Mouse (Mus musculus): ENCODE data around the gene Phpt1.

Phpt1 gene

DNA sequence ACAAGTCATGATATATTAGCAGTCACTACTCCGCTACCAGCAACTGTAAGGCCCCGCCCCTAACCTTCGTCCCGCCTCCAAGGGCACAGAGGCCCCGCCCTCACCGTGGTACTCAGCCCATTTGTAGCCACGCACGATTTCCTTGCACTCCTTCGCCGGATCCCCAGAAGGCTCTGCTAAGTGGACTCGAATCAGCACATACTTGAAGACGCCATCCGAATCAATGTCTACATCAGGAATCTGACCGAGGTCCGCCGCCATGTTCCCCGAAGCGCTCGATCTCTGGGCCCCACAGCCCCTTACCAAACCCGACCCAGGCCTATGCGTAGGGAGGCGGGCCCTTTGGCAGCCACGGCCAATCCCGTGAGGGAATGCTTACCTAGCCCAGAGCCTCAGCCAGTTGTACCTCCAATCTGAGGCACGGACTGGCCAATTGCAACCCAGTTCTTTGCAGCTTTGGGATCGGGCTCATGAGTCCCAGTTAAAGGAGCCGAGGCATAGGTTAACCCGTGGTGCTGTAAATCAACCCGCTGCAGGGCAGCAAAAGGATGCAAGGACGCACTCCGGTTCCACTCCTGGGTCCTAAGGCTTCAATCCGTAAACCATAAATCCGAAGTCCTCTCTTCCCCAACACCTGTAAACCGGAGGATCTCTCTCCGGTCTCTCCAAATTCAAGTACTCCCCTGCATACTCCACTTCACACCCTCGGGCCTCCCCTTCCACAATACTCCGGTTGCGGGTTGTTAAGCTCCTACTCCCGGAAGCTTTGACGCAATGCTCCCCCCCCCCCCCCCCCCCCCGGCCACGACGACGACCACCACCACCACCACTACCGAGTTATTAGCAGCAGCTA is at the start of gene Phpt1, which contains the start of gene Mamdc4:
Gene Phpt1, minus strand, starts transcription at position 646 of the 853 bp plus-strand sequence.
Gene Mamdc4, minus strand, starts transcription at position 267 of the 853 bp plus-strand sequence.
- peak; percentile 97 for DNase-seq (ENCODE audit: low read depth, low spot score)

DNA sequence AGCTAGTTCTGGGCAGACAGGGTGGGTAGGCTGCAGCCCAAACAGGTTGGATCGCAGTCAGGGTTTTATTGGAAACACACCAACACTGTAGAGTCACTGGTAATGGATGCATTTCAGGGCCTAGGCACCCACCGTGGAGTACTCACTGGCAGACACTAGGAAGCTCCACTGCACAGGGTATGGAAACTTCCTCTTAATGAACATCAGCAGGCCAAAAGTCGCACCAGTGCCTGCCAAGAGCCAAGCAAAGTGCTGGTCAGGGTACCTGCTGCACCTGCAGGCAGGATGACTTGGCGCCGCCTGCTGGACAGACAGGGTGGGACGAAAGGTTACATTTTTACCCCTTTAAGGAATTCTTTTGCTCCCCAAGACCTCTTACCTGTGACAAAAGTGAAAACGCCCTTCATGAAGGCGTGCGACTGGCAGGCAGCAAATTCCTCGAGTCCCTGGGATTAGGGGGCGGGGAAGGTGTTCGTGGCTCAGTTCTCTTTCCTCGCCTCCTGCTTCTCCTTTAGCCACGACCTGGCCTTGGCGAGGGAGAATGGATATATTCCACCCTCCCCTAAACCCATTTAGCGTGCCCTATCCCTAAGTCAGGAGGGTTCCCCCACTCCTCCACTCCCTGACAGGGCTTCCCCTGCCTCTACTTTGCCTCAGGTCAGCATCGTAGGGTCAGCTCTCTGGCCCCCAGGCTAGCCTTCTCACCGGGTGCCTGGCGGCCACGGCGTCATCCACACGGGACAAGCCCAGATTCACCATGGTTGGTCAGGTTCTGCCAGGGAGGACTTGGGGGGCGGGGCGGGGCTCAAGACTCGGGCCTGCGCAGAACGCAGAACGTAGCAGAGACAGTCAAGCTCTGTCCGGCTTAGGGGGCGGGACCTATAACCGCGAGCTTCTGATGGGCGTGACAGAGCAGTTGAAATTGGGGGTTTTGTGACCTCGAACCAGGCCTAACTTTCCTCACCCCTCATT is 46.5 kb upstream of the Phpt1 start, which contains the start of gene Tmem141:
Gene Tmem141, minus strand, starts transcription at position 777 of the 972 bp plus-strand sequence.
- peak; percentile 88 for DNase-seq (ENCODE audit: low read depth, low spot score)

DNA sequence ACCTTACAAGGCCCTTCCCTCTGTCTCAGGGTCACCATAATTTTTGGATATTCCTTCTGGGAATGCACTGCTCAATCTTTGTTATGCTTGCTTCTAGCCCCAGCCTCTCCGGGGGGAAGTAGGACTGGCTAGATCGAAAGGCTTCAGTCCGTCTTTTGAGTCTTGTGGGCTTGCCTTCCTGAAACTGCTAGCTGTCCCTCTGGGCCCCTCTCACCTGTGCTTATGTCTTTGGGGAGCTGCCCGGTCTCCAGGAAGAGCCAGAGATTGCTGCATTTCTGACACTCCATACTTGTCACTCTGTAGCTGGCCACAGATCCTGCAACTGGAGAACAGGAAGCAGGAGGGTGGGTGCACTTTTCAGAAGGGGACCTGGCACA is 45.8 kb upstream of the Phpt1 start:
- DNase-seq (ENCODE audit: low read depth, low spot score): no peak

DNA sequence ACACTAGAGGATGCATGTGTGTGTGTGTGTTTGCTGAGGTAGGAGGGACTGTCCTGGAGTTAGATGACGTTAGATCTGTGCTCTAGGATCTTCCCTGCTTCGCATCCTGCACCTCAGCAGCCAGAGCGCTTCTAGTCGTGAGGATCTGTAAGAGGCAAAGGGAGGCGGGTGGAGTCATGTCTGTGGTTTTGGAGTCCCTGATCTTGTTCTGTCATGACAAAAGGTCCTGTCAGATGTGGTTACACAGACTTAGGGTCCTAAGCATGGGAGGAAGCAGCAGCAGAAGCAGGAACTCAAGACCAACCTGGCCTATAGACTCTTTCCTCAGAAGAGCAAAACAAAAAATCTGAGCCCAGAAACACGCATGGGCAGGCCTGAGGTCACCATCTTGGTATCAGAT is 45.4 kb upstream of the Phpt1 start:
- DNase-seq (ENCODE audit: low read depth, low spot score): no peak

DNA sequence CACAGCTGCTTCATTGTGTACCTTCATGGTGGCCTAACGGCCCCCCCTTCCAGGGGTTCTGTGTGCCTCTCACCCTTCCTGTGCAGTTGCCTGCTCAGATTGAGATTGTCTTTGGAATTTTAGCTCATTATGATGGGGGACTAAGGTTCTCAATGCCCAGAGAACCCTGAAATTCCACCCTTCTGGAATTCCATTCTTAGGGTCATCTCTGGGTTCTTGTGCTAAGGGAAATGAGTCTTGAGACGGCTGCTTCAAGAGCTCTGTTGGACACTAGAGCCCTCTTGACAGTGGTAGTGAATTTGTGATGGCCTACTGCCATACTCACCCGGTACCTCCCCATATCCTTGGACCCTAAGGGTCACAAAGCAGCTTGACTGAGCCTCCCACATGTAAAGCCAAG is 42.6 kb upstream of the Phpt1 start, which contains the start of gene Ccdc183:
Gene Ccdc183, minus strand, starts transcription at position 101 of the 400 bp plus-strand sequence.
- no peak for DNase-seq (ENCODE audit: low read depth, low spot score)

- no peak for DNase-seq (ENCODE audit: low read depth, low spot score)
Measured at GRCm38 (mm10) chr2:25616398-25616797, 41.4 kb upstream of the Phpt1 start.

GRCm38 (mm10) chr2:25608671-25609070 is 33.6 kb upstream of the Phpt1 start:
- no peak for DNase-seq (ENCODE audit: low read depth, low spot score)

GRCm38 (mm10) chr2:25607761-25608622 is 33.0 kb upstream of the Phpt1 start, which contains the start of gene Rabl6:
Gene Rabl6 (minus strand): TSS chr2:25608521.
- DNase-seq (ENCODE audit: low read depth, low spot score): peak; percentile 93

DNA sequence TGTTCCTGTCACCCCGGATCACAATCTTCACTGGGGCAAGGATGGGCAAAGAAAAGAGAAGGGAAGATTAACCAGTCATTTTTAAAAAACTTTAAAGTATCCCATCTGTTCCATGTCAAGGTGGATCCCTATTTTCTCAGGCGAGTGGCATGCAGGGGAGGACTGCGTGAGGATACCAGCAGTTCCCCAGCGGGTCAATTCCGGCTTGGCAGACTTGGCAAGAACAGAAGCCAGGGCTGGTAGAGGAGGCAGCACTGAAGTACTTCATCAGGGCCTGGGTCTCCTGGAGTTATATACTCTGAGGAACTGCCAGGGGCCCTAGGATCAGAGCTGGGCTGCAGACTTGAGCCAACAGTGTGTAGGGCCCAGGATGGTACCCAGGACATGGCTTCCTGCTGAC is 27.5 kb upstream of the Phpt1 start:
- no peak for DNase-seq (ENCODE audit: low read depth, low spot score)

- DNase-seq (ENCODE audit: low read depth, low spot score): no peak
Measured at GRCm38 (mm10) chr2:25600037-25600436, 25.0 kb upstream of the Phpt1 start.

GRCm38 (mm10) chr2:25598749-25599148 is 23.7 kb upstream of the Phpt1 start:
- no peak for DNase-seq (ENCODE audit: low read depth, low spot score)

- no peak for DNase-seq (ENCODE audit: low read depth, low spot score)
Measured at GRCm38 (mm10) chr2:25596765-25597510, 21.9 kb upstream of the Phpt1 start.

GRCm38 (mm10) chr2:25591863-25592262 is 16.8 kb upstream of the Phpt1 start:
- no peak for DNase-seq (ENCODE audit: low read depth, low spot score)

DNA sequence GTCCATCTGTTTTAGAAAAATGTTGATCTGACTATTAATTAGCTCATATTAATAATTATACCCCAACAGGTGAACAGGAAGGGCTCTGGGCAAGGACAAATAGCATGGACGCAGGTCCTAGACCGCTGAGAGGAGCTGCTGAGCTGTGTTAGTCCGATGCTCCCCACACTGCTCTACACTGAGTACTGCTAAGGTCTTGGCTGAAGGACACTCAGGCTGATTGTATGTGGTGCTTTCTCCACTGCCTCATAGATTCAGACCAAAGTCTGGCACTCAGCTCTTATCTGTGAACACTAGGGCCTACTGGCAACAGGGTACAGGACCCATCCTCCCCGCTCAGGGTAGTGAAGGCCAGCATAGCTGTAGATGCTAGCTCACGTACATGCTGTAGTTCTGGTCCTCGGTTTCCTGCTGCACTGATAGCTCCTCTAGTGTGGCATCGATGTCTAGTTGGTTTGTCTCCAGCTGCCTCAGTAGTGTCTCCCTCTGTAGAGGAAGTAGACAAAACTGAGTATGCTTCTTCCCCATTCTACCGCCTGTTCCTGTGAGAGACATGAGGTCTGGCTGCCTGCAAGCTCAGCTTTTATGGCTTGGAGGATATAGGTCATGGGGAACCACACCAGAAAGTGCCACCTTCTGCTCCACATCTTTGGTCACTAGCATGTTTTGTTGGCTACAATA is 13.3 kb upstream of the Phpt1 start:
- no peak for DNase-seq (ENCODE audit: low read depth, low spot score)

DNA sequence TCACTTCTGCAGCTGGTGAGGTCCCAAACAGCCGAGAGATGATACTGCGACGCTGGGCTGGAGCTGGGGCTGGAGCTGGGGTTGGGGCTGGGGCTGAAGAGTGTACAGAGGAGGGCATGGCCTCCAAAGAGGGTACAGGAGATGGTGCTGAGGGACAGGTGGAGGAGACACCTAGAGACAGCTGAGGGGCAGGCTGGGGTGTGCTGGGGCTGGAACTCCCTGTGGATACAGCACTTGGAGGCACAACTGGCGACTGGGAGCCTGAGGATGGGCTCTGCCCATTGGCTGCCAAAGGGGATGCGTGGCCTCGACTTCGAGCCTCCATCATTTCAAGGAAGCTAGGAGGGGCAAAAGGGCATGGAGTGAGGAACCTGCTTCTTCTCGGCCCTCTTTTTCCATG is 12.3 kb upstream of the Phpt1 start:
- DNase-seq (ENCODE audit: low read depth, low spot score): no peak

DNA sequence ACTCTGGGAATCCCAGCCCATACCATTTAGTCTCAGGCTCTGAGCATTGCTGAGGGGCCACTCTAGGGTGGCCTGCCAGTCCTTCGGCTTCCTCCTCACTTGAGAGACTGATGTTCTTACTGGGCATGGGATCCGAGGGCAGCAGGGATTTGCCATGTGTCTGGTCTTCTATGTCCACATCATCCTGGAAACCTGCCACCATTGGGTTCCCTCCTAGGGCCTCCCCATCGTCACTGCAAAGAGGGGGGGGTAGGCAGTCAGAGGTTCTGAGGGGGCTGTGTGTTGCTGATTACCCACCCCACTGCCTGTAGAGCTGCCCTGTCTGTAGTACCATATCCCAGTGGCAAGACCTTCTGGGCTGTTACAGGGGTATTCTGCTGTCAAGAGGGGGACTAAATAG is 10.6 kb upstream of the Phpt1 start:
- no peak for DNase-seq (ENCODE audit: low read depth, low spot score)

DNA sequence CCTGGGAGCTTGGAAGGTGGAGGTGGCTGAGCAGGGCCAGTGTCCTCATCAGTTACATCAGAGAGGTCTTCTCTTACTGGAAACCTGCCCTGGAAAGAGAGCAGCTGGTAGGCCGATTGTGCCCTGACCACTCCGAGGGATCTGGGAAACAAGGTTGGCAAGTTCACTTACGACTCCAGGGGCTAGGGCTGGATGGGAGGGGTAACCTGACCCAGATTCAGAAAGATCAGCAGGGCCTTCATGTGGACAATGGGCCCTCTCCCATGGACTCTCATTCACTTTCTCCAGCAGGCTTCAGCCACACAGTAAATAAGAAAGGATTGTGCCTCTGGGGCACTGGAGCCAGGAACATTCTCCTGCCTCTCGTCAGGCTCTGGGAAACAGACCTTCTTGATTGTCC is 9.8 kb upstream of the Phpt1 start:
- no peak for DNase-seq (ENCODE audit: low read depth, low spot score)

DNA sequence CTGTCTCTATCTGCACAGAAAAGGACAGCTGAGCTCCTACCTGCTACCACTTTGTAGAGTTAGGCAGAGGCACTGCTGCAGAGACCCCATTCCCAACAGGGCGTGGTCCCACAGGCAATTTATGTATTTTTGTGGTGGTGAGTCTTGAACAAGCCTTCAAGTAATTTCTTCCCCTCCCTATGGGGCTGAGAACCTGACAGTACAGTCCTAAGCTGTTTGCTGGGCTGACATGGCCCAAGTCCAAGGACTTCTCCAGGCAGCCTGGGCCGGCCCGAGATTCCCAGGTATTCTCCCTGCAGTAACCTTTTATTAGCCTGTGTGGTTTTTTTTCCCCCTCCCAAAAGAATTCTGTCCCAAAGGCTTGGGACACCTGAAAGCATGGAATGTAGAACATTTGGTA is 9.1 kb upstream of the Phpt1 start:
- DNase-seq (ENCODE audit: low read depth, low spot score): no peak

- DNase-seq (ENCODE audit: low read depth, low spot score): no peak
Measured at GRCm38 (mm10) chr2:25583571-25583970, 8.5 kb upstream of the Phpt1 start.

DNA sequence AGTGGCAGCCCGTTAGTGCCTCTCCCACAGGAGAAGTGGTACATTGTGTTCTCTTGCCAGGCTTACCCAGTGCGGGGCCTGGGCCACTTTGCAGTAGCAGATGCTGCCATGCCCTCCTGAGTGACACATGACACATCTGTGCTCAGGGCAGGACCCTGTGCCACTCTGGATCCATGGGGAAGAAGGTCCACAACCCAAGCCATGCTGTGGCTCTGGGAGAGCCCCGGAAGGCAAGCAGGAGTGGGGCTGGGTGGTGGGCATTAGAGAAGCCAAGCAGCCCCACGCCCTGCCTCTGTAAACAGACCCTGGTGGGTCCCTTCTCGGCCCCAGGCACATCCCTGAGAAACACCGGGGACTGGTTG is 8.1 kb upstream of the Phpt1 start:
- no peak for DNase-seq (ENCODE audit: low read depth, low spot score)

Data from mesoderm, embryonic 11.5 days (tissue).